ENCODE assay signal across 22 mouse cellular contexts in the genomic region with DNA sequence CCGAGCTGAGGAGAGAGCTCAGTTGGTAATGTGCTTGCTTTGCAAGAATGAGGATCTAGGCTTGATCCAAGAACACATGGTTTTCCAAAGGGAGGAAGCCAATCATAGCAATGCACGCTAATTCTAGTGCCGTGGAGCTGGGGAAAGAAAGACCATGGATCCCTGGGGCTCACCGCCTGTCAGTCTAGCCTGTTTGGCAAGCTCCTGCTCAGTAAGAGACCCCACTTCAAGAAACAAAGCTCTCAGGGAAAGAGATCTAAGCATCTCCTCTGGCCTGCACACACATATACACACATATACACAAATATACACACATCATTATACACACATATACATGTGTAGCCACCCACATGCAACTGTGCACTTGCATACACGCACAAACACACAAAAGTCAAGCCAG.
DNase-seq lines count a peak whose midpoint lies in the region; ATAC-seq and TF ChIP-seq lines count a peak whose summit lies in the region.
"Had no signal": no experiment of that assay in that cellular context is flagged by ENCODE, and none has a peak within 500 bp of the region (broad histone marks: within the 10 kb centered on the region; RNA-seq: fewer than 3 reads in every experiment).

No protein-coding gene starts in this region.

- H3K27me3 ChIP-seq in embryonic facial prominence, embryonic 14.5 days (replicated peaks; ENCODE audit: control insufficient read depth, insufficient read depth, low read length), result no peaks in the 10 kb centered on the region
- no peaks in the 10 kb centered on the region for H3K27me3 ChIP-seq in embryonic facial prominence, embryonic 10.5 days (replicated peaks; ENCODE audit: low read depth, poor library complexity, severe bottlenecking)
- H3K27me3 ChIP-seq: embryonic facial prominence, embryonic 12.5 days; forebrain, embryonic 13.5 days; hindbrain, embryonic 12.5 days; hindbrain, embryonic 15.5 days had no signal

- peak; percentile 24 for DNase-seq in embryonic facial prominence, embryonic 14.5 days (ENCODE audit: low spot score)
- no peak for DNase-seq in embryonic facial prominence, embryonic 10.5 days (ENCODE audit: low spot score)
- no peak for DNase-seq in left cerebral cortex, adult 2 months (ENCODE audit: extremely low spot score in 1 of 2, low spot score in 2 of 2)
- DNase-seq in left cerebral cortex, adult 8-10 months (ENCODE audit: low spot score in 2 of 2), result no peak
- peak; percentile 48 for DNase-seq in brain, adult 2 months (ENCODE audit: low read depth, low spot score)
- peak; percentile 30 for DNase-seq in fibroblast of lung, adult 2 months (ENCODE audit: low read depth)
- DNase-seq: cerebellum, adult 11-12 months; cerebellum, adult 8-10 months; cerebellum, postnatal 36 days; gastrocnemius, adult 2 months; gastrocnemius, postnatal 25 days; heart, adult 2 months had no signal

- H3K9ac ChIP-seq in embryonic facial prominence, embryonic 14.5 days (ENCODE audit: low read depth, low read length), result no peak overlapping the region
- H3K9ac ChIP-seq: embryonic facial prominence, embryonic 12.5 days; forebrain, embryonic 13.5 days; hindbrain, embryonic 12.5 days; hindbrain, embryonic 15.5 days had no signal

- H3K4me3 ChIP-seq in embryonic facial prominence, embryonic 14.5 days (ENCODE audit: low read depth, low read length), result no peak overlapping the region
- no peak overlapping the region for H3K4me3 ChIP-seq in embryonic facial prominence, embryonic 10.5 days
- no peak overlapping the region for H3K4me3 ChIP-seq in left cerebral cortex, adult 2 months
- H3K4me3 ChIP-seq: embryonic facial prominence, embryonic 12.5 days; erythroblast, embryonic 14.5 days; forebrain, embryonic 10.5 days; forebrain, embryonic 13.5 days; gastrocnemius, adult 2 months; heart, adult 2 months; heart, embryonic 10.5 days; hindbrain, embryonic 12.5 days; hindbrain, embryonic 15.5 days had no signal

- ATAC-seq in embryonic facial prominence, embryonic 14.5 days (ENCODE audit: low read depth), result no peak
- ATAC-seq: CD4-positive, CD25-positive, alpha-beta regulatory T cell, adult 4 months; forebrain, embryonic 13.5 days; forebrain, embryonic 16.5 days; intestine, postnatal 0 days had no signal

- H3K4me1 ChIP-seq in embryonic facial prominence, embryonic 14.5 days (ENCODE audit: control insufficient read depth, insufficient read depth, low read length), result peaks cover 3% of the 10 kb centered on the region; the same call in 1 of the 2 replicates
- H3K4me1 ChIP-seq in embryonic facial prominence, embryonic 10.5 days, result no peaks in the 10 kb centered on the region
- H3K4me1 ChIP-seq: embryonic facial prominence, embryonic 12.5 days; forebrain, embryonic 10.5 days; forebrain, embryonic 13.5 days; heart, embryonic 10.5 days; hindbrain, embryonic 12.5 days; hindbrain, embryonic 15.5 days had no signal

- 54% methylated on average over 5 of the region's 5 CpGs for WGBS in embryonic facial prominence, embryonic 14.5 days
- WGBS in embryonic facial prominence, embryonic 10.5 days, result 83% methylated on average over 5 of the region's 5 CpGs

- H3K36me3 ChIP-seq in embryonic facial prominence, embryonic 14.5 days (ENCODE audit: control insufficient read depth, insufficient read depth, low read length), result no peaks in the 10 kb centered on the region
- H3K36me3 ChIP-seq in embryonic facial prominence, embryonic 10.5 days (replicated peaks), result no peaks in the 10 kb centered on the region
- H3K36me3 ChIP-seq: embryonic facial prominence, embryonic 12.5 days; forebrain, embryonic 10.5 days; heart, embryonic 10.5 days; hindbrain, embryonic 12.5 days; hindbrain, embryonic 15.5 days had no signal

- H3K4me2 ChIP-seq in embryonic facial prominence, embryonic 14.5 days (ENCODE audit: low read depth, low read length), result no peak overlapping the region
- H3K4me2 ChIP-seq: embryonic facial prominence, embryonic 12.5 days; forebrain, embryonic 13.5 days; hindbrain, embryonic 12.5 days; hindbrain, embryonic 15.5 days had no signal

- no peak overlapping the region for H3K27ac ChIP-seq in embryonic facial prominence, embryonic 14.5 days (replicated peaks; ENCODE audit: low read depth, low read length)
- no peak overlapping the region for H3K27ac ChIP-seq in embryonic facial prominence, embryonic 10.5 days (replicated peaks)
- peak overlapping the region; percentile 45 for H3K27ac ChIP-seq in left cerebral cortex, adult 2 months
- H3K27ac ChIP-seq: embryonic facial prominence, embryonic 12.5 days; forebrain, embryonic 10.5 days; forebrain, embryonic 13.5 days; gastrocnemius, adult 2 months; heart, adult 2 months; heart, embryonic 10.5 days; hindbrain, embryonic 12.5 days; hindbrain, embryonic 15.5 days had no signal

- intact Hi-C loops in left cerebral cortex, adult 2 months (cut with DNase I), result no loop called here

- no peak for TF ChIP-seq CTCF in left cerebral cortex, adult 2 months (IDR thresholded peaks at IDR 0.05)

- H3K9me3 ChIP-seq in embryonic facial prominence, embryonic 14.5 days (ENCODE audit: control insufficient read depth, low read length), result no peaks in the 10 kb centered on the region
- H3K9me3 ChIP-seq in embryonic facial prominence, embryonic 10.5 days, result no peaks in the 10 kb centered on the region
- H3K9me3 ChIP-seq: embryonic facial prominence, embryonic 12.5 days; forebrain, embryonic 10.5 days; forebrain, embryonic 13.5 days; heart, embryonic 10.5 days; hindbrain, embryonic 12.5 days; hindbrain, embryonic 15.5 days had no signal

Comparison
In these comparisons a context has a peak if more than half of its experiments do, and no peak if none do; other contexts are left out.
1. DNase-seq: peak in embryonic facial prominence, embryonic 14.5 days (single experiment), brain, adult 2 months (single experiment) and fibroblast of lung, adult 2 months (single experiment); none in embryonic facial prominence, embryonic 10.5 days (single experiment), left cerebral cortex, adult 2 months (0 of 2) and left cerebral cortex, adult 8-10 months (0 of 2).